Mouse (Mus musculus) neural tube, embryonic 12.5 days (tissue): ENCODE measurements around the gene Kcnk16. TPM values are rescaled to one million over a fixed set of nuclear protein-coding genes. Genes with fewer than 3 reads are reported as not detected.

ENCODE experiments used
- ATAC-seq: fragments of 200-750 bp; cut with Nextera tagmentation; 2 replicates; pipeline ENCODE4 v1.8.0; 2017; ENCODE audit warnings: low read depth, mild to moderate bottlenecking, moderate TSS enrichment, moderate library complexity; ENCODE audit not compliant: low FRiP score
- H3K27ac ChIP-seq: fragments of 300-500 bp; sonication (generic); 2 replicates; pipeline ENCODE4 v1.5.1; 2016
- H3K27me3 ChIP-seq: fragments of 300-500 bp; sonication (generic); replicated peaks from 2 replicates; pipeline ENCODE4 v1.6.1; 2016; ENCODE audit warnings: mild to moderate bottlenecking
- H3K36me3 ChIP-seq: fragments of 300-500 bp; sonication (generic); 2 replicates; pipeline ENCODE4 v1.6.1; 2016; ENCODE audit warnings: mild to moderate bottlenecking
- H3K4me1 ChIP-seq: fragments of 300-500 bp; sonication (generic); 2 replicates; pipeline ENCODE4 v1.6.1; 2016
- H3K4me2 ChIP-seq: fragments of 300-500 bp; sonication (generic); replicated peaks from 2 replicates; pipeline ENCODE4 v1.6.1; 2016; ENCODE audit warnings: mild to moderate bottlenecking
- H3K4me3 ChIP-seq: fragments of 300-500 bp; sonication (generic); 2 replicates; pipeline ENCODE4 v1.5.1; 2016
- H3K9ac ChIP-seq: fragments of 300-500 bp; sonication (generic); 2 replicates; pipeline ENCODE4 v1.6.1; 2016; ENCODE audit warnings: mild to moderate bottlenecking
- H3K9me3 ChIP-seq: fragments of 300-500 bp; sonication (generic); 2 replicates; pipeline ENCODE4 v1.6.1; 2016; ENCODE audit warnings: mild to moderate bottlenecking
- WGBS: fragments of 180-500 bp; shearing (Covaris S2); methylation state at CpG from one replicate; pipeline ENCODE4 v1.1.7; 2016; 5-methylcytosine and 5-hydroxymethylcytosine counted together
- polyA plus RNA-seq: library from polyadenylated mRNA; unstranded; fragments of >200 nt; fragmentation: Nextera tagmentation; extraction: Ambion mirVana; gene quantifications from 2 replicates; pipeline ENCODE4 v1.2.1, GENCODE M21; 2016

Gene Kcnk16
- polyA plus RNA-seq, 1 experiment from 2014 or later: not detected

- Histone ChIP-seq H3K9ac (no peak overlapping the region), H3K27ac (no peak overlapping the region), H3K4me1 (peaks cover 6% of the 10 kb centered on the region; the same call in 1 of the 2 replicates), H3K9me3 (no peaks in the 10 kb centered on the region), H3K4me3 (no peak overlapping the region), H3K27me3 (no peaks in the 10 kb centered on the region), H3K4me2 (no peak overlapping the region), H3K36me3 (no peaks in the 10 kb centered on the region)
- 74% methylated on average over 14 of the region's 14 CpGs for WGBS
- ATAC-seq: no peak
Observed at GRCm38 (mm10) chr14:20250237-20251171, 18.5 kb downstream of the Kcnk16 start.

GRCm38 (mm10) chr14:20248001-20248400 lies 21.0 kb downstream of the Kcnk16 start:
- Histone ChIP-seq H3K4me3 (no peak overlapping the region), H3K36me3 (no peaks in the 10 kb centered on the region), H3K4me1 (peaks cover 6% of the 10 kb centered on the region; the same call in 1 of the 2 replicates), H3K27ac (no peak overlapping the region), H3K27me3 (no peaks in the 10 kb centered on the region), H3K4me2 (no peak overlapping the region), H3K9me3 (no peaks in the 10 kb centered on the region), H3K9ac (no peak overlapping the region)
- ATAC-seq: no peak
- WGBS: 97% methylated on average over 3 of the region's 3 CpGs

GRCm38 (mm10) chr14:20246811-20247266 lies 22.2 kb downstream of the Kcnk16 start:
- no peak for ATAC-seq
- Histone ChIP-seq H3K9me3 (no peaks in the 10 kb centered on the region), H3K36me3 (no peaks in the 10 kb centered on the region), H3K4me3 (no peak overlapping the region), H3K9ac (no peak overlapping the region), H3K27me3 (no peaks in the 10 kb centered on the region), H3K27ac (no peak overlapping the region), H3K4me1 (peaks cover 6% of the 10 kb centered on the region; the same call in 1 of the 2 replicates), H3K4me2 (no peak overlapping the region)
- 74% methylated on average over 11 of the region's 11 CpGs for WGBS

GRCm38 (mm10) chr14:20245861-20246260 lies 23.1 kb downstream of the Kcnk16 start:
- no peak for ATAC-seq
- Histone ChIP-seq H3K4me1 (peaks cover 6% of the 10 kb centered on the region; the same call in 1 of the 2 replicates), H3K27me3 (no peaks in the 10 kb centered on the region), H3K4me2 (no peak overlapping the region), H3K36me3 (no peaks in the 10 kb centered on the region), H3K9ac (no peak overlapping the region), H3K4me3 (no peak overlapping the region), H3K9me3 (no peaks in the 10 kb centered on the region), H3K27ac (no peak overlapping the region)
- 79% methylated on average over 5 of the region's 5 CpGs for WGBS

- no peak overlapping the region for H3K4me2 ChIP-seq
Observed at GRCm38 (mm10) chr14:20245318-20245717, 23.7 kb downstream of the Kcnk16 start.

DNA sequence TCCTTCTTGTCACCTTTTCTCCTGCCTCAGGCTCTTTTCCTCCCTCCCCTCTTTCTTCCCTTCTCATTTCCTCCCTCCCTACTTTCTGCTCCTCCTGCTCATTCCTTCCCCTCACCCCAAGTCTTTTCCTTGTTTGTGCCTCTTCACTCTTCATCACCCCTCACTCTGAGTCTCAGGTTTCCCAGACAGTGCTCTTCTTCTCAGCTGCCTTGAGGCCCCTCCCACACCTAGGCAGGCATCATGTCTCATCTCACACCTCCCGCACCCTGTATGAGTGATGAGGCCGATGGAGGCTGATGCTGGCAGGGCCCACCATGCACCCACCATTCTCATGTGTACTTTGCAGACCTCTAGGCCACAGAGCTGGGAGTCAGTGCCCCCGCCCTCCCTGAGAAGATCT lies 25.8 kb downstream of the Kcnk16 start:
- H3K9me3 ChIP-seq: no peaks in the 10 kb centered on the region

More at GRCm38 (mm10) chr14:20245318-20245717, 23.7 kb downstream of the Kcnk16 start:
- WGBS: 77% methylated on average over 2 of the region's 2 CpGs
- Histone ChIP-seq H3K27me3 (no peaks in the 10 kb centered on the region), H3K9ac (no peak overlapping the region), H3K4me3 (no peak overlapping the region), H3K36me3 (no peaks in the 10 kb centered on the region), H3K4me1 (peaks cover 6% of the 10 kb centered on the region; the same call in 1 of the 2 replicates), H3K27ac (no peak overlapping the region), H3K9me3 (no peaks in the 10 kb centered on the region)
- ATAC-seq: no peak

DNA sequence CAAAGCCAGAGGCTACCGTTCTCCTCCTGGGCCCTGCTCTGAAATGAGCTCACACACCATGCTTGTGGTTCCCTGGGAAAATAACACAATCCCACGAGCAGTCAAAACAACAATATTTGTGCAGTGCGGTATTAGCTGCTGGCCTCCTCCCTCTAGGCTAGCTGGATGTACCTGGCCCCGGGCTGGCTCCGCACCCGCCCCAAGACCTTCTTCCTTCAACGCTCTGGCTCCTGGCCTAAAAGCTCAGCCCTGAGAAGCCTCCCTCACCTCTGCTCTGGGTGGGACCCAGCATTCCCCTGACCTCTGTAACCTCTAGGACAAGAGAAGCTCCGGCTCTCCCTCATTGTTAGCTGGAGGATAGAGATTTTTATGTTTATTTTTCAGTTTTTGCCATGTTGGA lies 26.5 kb downstream of the Kcnk16 start:
- Histone ChIP-seq H3K9ac (no peak overlapping the region), H3K36me3 (no peaks in the 10 kb centered on the region), H3K27ac (no peak overlapping the region), H3K27me3 (no peaks in the 10 kb centered on the region), H3K4me3 (no peak overlapping the region), H3K9me3 (no peaks in the 10 kb centered on the region), H3K4me2 (no peak overlapping the region), H3K4me1 (0 out of 2 replicates have a peak, but pooled peaks cover 3% of the 10 kb centered on the region)
- 84% methylated on average over 8 of the region's 8 CpGs for WGBS
- no peak for ATAC-seq

More for the DNA sequence above, 25.8 kb downstream of the Kcnk16 start:
- Histone ChIP-seq H3K27me3 (no peaks in the 10 kb centered on the region), H3K4me1 (0 out of 2 replicates have a peak, but pooled peaks cover 3% of the 10 kb centered on the region), H3K27ac (no peak overlapping the region), H3K4me2 (no peak overlapping the region), H3K36me3 (no peaks in the 10 kb centered on the region), H3K4me3 (no peak overlapping the region), H3K9ac (no peak overlapping the region)
- WGBS: 83% methylated on average over 3 of the region's 3 CpGs
- ATAC-seq: no peak

- no peak for ATAC-seq
- Histone ChIP-seq H3K9me3 (no peaks in the 10 kb centered on the region), H3K27ac (no peak overlapping the region), H3K4me1 (no peaks in the 10 kb centered on the region), H3K4me3 (no peak overlapping the region), H3K36me3 (no peaks in the 10 kb centered on the region), H3K9ac (no peak overlapping the region), H3K27me3 (no peaks in the 10 kb centered on the region), H3K4me2 (no peak overlapping the region)
- WGBS: 97% methylated on average over 2 of the region's 2 CpGs
Observed at GRCm38 (mm10) chr14:20234403-20234802, 34.6 kb downstream of the Kcnk16 start.

- 77% methylated on average over 11 of the region's 11 CpGs for WGBS
Observed at GRCm38 (mm10) chr14:20233016-20233980, 35.7 kb downstream of the Kcnk16 start.

DNA sequence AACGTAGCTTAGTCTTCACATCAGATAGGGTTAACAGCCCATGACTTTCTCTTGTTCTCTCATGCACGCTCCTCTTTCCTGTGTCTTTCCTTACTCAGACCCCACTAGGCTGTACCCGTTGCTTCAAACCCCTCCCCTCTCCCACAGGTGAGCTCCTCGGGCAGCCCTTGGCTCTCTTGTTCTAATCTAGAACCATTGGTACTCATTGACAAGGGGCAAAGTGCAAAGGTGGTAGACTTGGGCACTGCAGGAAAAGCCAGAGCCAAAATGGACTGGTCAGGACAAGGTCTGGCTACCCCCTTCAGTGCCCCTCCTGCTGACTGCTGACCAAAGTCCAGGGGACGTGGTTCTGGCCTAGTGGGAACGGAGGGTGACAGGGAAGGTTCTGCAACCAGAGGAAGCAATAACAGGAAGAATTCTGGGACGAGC lies 38.9 kb downstream of the Kcnk16 start:
- Histone ChIP-seq H3K4me1 (peaks cover 14% of the 10 kb centered on the region), H3K27me3 (no peaks in the 10 kb centered on the region), H3K4me3 (no peak overlapping the region), H3K27ac (no peak overlapping the region), H3K9ac (no peak overlapping the region), H3K36me3 (no peaks in the 10 kb centered on the region), H3K4me2 (no peak overlapping the region), H3K9me3 (no peaks in the 10 kb centered on the region)
- no peak for ATAC-seq
- 86% methylated on average over 7 of the region's 7 CpGs for WGBS

More at GRCm38 (mm10) chr14:20233016-20233980, 35.7 kb downstream of the Kcnk16 start:
- no peak for ATAC-seq
- H3K4me3 ChIP-seq: no peak overlapping the region
- no peaks in the 10 kb centered on the region for H3K9me3 ChIP-seq
- H3K27ac ChIP-seq: no peak overlapping the region
- H3K4me1 ChIP-seq: no peaks in the 10 kb centered on the region
- H3K4me2 ChIP-seq: no peak overlapping the region
- no peaks in the 10 kb centered on the region for H3K27me3 ChIP-seq
- H3K36me3 ChIP-seq: no peaks in the 10 kb centered on the region
- H3K9ac ChIP-seq: no peak overlapping the region

GRCm38 (mm10) chr14:20229437-20229836 lies 39.6 kb downstream of the Kcnk16 start:
- WGBS: 78% methylated on average over 6 of the region's 6 CpGs
- Histone ChIP-seq H3K4me3 (no peak overlapping the region), H3K9ac (no peak overlapping the region), H3K27ac (no peak overlapping the region), H3K4me2 (no peak overlapping the region), H3K27me3 (no peaks in the 10 kb centered on the region), H3K36me3 (no peaks in the 10 kb centered on the region), H3K4me1 (peaks cover 21% of the 10 kb centered on the region), H3K9me3 (no peaks in the 10 kb centered on the region)
- ATAC-seq: no peak

GRCm38 (mm10) chr14:20228336-20228735 lies 40.7 kb downstream of the Kcnk16 start:
- Histone ChIP-seq H3K36me3 (no peaks in the 10 kb centered on the region), H3K4me2 (no peak overlapping the region), H3K4me3 (no peak overlapping the region), H3K9me3 (no peaks in the 10 kb centered on the region), H3K4me1 (peaks cover 23% of the 10 kb centered on the region), H3K27ac (no peak overlapping the region), H3K9ac (no peak overlapping the region), H3K27me3 (no peaks in the 10 kb centered on the region)
- ATAC-seq: no peak
- 72% methylated on average over 4 of the region's 4 CpGs for WGBS
